Mouse (Mus musculus) cerebellum, adult 2 months (tissue): ENCODE results near the gene Ttc29. TPM values are rescaled to one million over a fixed set of nuclear protein-coding genes. Genes with fewer than 3 reads are reported as not detected.

Experiments used
- DNase-seq, 2 experiments: peaks; one replicate each; pipeline ENCODE4 v3.0.0; 2021
- H3K27ac ChIP-seq: fragments of 200-500 bp; 2 replicates; pipeline ENCODE4 v1.5.1; 2012; ENCODE audit warnings: low read length, control low read depth, inconsistent platforms; ENCODE audit not compliant: insufficient read depth
- H3K27me3 ChIP-seq: fragments of 200-500 bp; 2 replicates; pipeline ENCODE4 v1.6.1; 2012; ENCODE audit warnings: inconsistent platforms, mild to moderate bottlenecking, low read length, moderate library complexity; ENCODE audit not compliant: control insufficient read depth, insufficient read depth
- H3K4me1 ChIP-seq: fragments of 200-500 bp; 2 replicates; pipeline ENCODE4 v1.6.1; 2011; ENCODE audit warnings: low read length; ENCODE audit not compliant: control insufficient read depth, insufficient read depth
- H3K4me3 ChIP-seq: fragments of 200-500 bp; replicated peaks from 2 replicates; pipeline ENCODE3; 2011; ENCODE audit warnings: mild to moderate bottlenecking, low read depth, low read length, control low read depth; ENCODE audit not compliant: insufficient read depth
- CTCF ChIP-seq: fragments of 200-500 bp; IDR thresholded peaks from 2 replicates; pipeline ENCODE4 v1.5.1; 2011; ENCODE audit warnings: low read depth, mild to moderate bottlenecking, control low read depth, low read length, moderate library complexity, borderline replicate concordance; ENCODE audit not compliant: insufficient read depth
- POLR2A ChIP-seq: fragments of 200-500 bp; IDR thresholded peaks from 2 replicates; pipeline ENCODE4 v1.6.1; 2011; ENCODE audit warnings: low read length, control low read depth, borderline replicate concordance; ENCODE audit not compliant: insufficient read depth
- WGBS: fragments of 180-500 bp; shearing (Covaris S2); methylation state at CpG from one replicate; pipeline ENCODE4 v1.1.7; 2018; 5-methylcytosine and 5-hydroxymethylcytosine counted together
- polyA plus RNA-seq: library from polyadenylated mRNA; depleted of rRNA; stranded (reverse); fragments of >200 nt; gene quantifications from 2 replicates; pipeline ENCODE4 v1.2.3, GENCODE M21; 2012; rRNA removed

Gene Ttc29
- 0.36 and 0.70 TPM in 2 replicates for polyA plus RNA-seq

- Histone ChIP-seq H3K4me3 (no peak within 1 kb of the TSS), H3K27ac (no peak within 1 kb of the TSS), H3K27me3 (no peaks in the 10 kb centered on the region), H3K4me1 (no peaks in the 10 kb centered on the region)
- peak in 1 of 2 experiments; percentile 5 for DNase-seq
- WGBS, result 5% methylated on average over 11 of the region's 11 CpGs
- no peak for TF ChIP-seq POLR2A
- TF ChIP-seq CTCF, result no peak
These were observed at the start of gene Ttc29 for GRCm38 (mm10) chr8:78213074-78213473. TSS of gene Ttc29 (plus strand) at chr8:78213297.

- Histone ChIP-seq H3K27ac (no peak overlapping the region), H3K27me3 (no peaks in the 10 kb centered on the region), H3K4me3 (no peak overlapping the region), H3K4me1 (no peaks in the 10 kb centered on the region)
- no peak for DNase-seq
- WGBS, result 85% methylated on average over 1 of the region's 1 CpGs
- no peak for TF ChIP-seq POLR2A
- TF ChIP-seq CTCF, result no peak; the same call in 1 of the 2 replicates
These were observed 41.7 kb upstream of the Ttc29 start for GRCm38 (mm10) chr8:78171351-78171750.

- H3K4me3 ChIP-seq, result no peak overlapping the region
- H3K27me3 ChIP-seq, result no peaks in the 10 kb centered on the region
- H3K4me1 ChIP-seq, result no peaks in the 10 kb centered on the region
- TF ChIP-seq POLR2A, result no peak
- no peak for TF ChIP-seq CTCF
- DNase-seq, result no peak
- no peak overlapping the region for H3K27ac ChIP-seq
- 55% methylated on average over 7 of the region's 7 CpGs for WGBS
These were observed 30.4 kb upstream of the Ttc29 start for GRCm38 (mm10) chr8:78182654-78183053.

GRCm38 (mm10) chr8:78183414-78183813 lies 29.7 kb upstream of the Ttc29 start:
- no peak overlapping the region for H3K4me3 ChIP-seq
- WGBS, result 94% methylated on average over 6 of the region's 6 CpGs
- H3K27me3 ChIP-seq, result no peaks in the 10 kb centered on the region
- no peaks in the 10 kb centered on the region for H3K4me1 ChIP-seq
- TF ChIP-seq CTCF, result no peak
- no peak for TF ChIP-seq POLR2A
- no peak overlapping the region for H3K27ac ChIP-seq
- DNase-seq, result no peak

DNA sequence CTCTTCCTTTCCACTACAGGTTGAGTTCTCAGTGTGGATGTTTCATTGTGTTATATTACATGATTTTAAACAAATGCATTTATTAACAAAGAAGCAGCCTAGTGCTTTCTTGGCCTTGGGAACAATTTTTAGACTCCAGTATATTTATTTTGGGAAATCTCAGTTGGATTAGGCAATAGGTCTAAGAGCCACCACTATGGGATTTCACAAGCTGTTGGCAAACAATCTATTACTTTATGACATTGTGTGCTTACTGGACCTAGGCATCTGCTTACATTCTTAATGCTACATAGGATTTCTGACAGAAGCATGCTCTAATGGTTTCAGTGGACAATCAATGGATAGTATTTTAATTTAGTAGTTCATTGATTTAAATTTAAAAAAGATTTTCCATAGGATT lies 26.0 kb upstream of the Ttc29 start:
- no peak for TF ChIP-seq POLR2A
- no peak for TF ChIP-seq CTCF
- DNase-seq, result no peak
- Histone ChIP-seq H3K27ac (no peak overlapping the region), H3K27me3 (no peaks in the 10 kb centered on the region), H3K4me1 (no peaks in the 10 kb centered on the region), H3K4me3 (no peak overlapping the region)

DNA sequence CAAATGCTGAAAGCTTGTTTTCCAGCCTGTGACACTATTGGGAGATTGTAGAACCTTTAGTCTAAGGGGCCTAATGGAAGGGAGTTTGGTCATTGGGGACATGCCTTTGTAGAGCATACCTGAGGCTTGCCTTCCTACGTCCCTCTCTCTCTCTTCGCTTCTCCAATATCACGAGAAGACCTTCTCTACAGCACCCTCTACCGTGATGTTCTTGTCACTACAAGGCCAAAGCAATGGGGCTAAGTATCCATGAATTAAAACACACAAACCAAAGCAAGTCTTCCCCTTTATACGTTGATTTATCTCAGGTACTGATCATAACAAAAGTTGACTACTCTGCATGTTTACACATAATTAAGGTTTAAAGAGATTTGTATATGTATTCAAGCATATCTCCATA lies 8.9 kb upstream of the Ttc29 start:
- Histone ChIP-seq H3K27ac (no peak overlapping the region), H3K4me1 (no peaks in the 10 kb centered on the region), H3K4me3 (no peak overlapping the region), H3K27me3 (no peaks in the 10 kb centered on the region)
- TF ChIP-seq CTCF (no peak), POLR2A (no peak)
- no peak for DNase-seq
- WGBS, result 33% methylated on average over 5 of the region's 5 CpGs

DNA sequence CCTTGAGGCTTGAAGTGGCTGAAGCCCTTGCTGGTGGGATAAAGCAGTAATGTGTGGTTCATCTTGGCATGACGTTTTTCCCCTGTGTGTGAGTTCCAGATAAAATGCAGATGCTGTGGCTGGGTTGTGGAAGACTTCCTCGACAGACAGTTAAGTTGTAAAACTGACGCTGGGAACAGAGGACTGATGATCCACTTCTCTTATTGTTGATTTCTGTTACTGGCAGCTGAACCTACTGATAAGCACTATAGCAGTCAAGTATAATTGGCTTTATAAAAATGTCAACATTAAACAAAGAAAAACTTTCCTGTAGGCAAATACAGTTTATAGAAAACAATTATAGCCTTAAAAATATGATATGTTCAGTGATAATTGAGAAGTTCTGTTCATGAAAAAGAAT lies 2.7 kb upstream of the Ttc29 start:
- 77% methylated on average over 3 of the region's 3 CpGs for WGBS
- no peak for DNase-seq
- TF ChIP-seq CTCF (no peak), POLR2A (no peak)
- no peaks in the 10 kb centered on the region for H3K27me3 ChIP-seq
- no peak overlapping the region for H3K4me3 ChIP-seq
- no peaks in the 10 kb centered on the region for H3K4me1 ChIP-seq
- no peak overlapping the region for H3K27ac ChIP-seq

GRCm38 (mm10) chr8:78214645-78215044 lies 1.5 kb downstream of the Ttc29 start:
- Histone ChIP-seq H3K27ac (no peak overlapping the region), H3K4me1 (no peaks in the 10 kb centered on the region), H3K4me3 (no peak overlapping the region), H3K27me3 (no peaks in the 10 kb centered on the region)
- TF ChIP-seq POLR2A (no peak), CTCF (no peak)
- 19% methylated on average over 3 of the region's 3 CpGs for WGBS
- DNase-seq, result no peak
